Mouse (Mus musculus) T-helper 17 cell (primary cell): Measurements from ENCODE around the gene Zfp689.
"Not testable (repeated sequence)": the region's sequence is repeated elsewhere in the genome, so short reads cannot be mapped to it uniquely, and the experiment has no call there.

ENCODE experiments used
- in situ Hi-C, 2 experiments: fragments of 300-600 bp; cut with MboI, MseI; formaldehyde crosslinking; loops; 1 replicate in 1 of 2; 2 replicates in 1 of 2; pipeline ENCODE4 v1.15.1; 2025; ENCODE audit warnings: high pct_unique_total_duplicates in 2 of 2

Zfp689 gene

DNA sequence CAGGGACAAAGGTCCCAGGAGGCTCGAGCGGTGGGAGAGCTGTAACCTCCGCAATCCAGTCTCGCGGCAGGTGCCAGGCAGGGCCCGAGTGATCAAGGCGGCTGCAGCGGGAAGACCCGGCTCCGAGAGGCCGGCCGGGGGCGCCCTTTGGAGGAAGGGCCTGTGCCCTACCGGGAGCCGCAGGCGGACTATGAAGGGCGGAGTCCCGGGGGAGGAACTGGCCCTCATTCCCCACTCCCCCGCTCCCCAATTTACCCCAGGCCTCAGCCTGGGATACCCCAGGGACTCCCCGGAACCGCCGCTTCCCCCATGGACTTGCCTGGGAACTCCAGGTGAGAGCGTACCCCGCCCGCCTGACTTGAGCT lies 22.7 kb upstream of the Zfp689 start:
- in situ Hi-C loops = loop anchor here in 1 of 2 experiments (10.0 kb wide), 1 partner anchor 817 kb away; no protein-coding TSS in a partner anchor

DNA sequence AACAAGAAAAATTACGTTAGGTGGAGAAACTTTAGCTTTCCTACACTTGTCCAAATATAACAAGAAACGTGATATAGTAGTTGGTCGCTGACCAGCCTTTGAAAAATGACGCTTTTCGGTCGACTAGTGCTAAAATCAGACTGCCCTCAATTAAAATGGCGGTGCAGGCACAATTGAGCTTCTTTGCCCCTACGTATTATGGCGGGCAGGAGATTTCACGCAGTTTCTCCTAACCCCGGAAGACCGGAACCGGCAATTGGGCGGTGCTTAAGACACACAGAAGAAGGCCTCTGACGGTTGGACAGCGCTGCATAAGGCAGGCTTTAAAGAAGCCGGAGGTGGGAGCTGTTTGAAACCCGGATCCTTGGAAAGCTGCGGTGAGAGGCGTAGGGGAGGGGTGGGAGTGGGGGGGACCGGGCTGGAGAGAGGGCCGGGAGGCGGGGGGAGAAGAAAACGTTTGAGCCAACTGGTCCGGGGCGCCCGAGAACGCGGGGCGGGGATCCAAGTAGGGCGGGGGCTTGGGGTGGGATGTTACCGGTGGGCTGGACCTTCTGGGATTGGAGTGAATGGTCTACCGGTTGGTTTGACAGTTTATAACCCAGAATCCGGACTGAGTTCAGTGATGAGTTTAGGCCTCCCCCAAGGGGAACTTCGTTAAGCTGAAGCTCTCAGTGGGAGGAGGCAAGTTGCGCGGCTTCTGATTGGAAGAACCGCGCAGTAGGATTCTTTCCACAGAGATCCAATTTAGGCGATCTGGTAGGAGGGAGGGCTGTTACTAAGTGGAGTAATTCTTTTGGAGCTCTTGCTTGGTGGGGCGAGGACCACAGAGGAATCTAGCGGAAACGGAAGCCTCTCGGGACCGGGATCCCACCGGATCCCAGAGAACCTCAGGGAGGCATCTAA lies 22.0 kb upstream of the Zfp689 start:
- in situ Hi-C loops = loop anchor here in 1 of 2 experiments (10.0 kb wide), 1 partner anchor 816 kb away; no protein-coding TSS in a partner anchor

DNA sequence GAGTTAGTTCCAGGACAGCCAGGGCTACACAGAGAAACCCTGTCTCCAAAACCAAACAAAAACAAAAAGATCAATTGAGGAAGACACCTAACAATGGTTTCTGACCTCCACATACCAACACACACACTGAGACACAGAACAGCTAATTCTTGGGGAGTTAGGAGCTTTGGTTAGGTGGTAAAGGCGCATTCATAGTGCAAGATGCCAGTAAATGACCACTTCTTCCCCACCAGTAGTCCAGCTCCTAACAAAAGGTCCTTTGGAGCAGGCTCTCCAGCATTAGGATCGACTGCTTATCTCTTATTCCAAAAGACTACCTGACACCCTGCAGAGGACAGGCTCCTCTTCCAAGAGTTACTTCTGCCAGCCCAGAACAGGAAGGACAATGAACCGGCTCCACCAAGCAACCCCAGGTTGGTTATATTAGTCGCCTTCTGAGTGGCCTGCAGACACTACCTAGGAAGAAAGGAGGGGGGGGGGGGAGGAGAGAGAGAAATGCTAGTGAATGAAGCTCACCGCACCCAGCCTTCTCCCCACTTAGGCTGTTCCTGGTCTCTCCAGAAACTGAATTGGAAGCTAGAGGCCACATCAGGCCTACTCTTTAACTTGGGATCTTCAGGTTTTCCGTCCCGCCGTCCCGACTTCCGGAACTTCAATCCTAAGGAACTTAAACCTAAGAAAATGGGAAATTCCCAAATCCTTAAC lies 21.2 kb upstream of the Zfp689 start:
- in situ Hi-C loops = loop anchor here in 1 of 2 experiments (10.0 kb wide), 1 partner anchor 815 kb away; no protein-coding TSS in a partner anchor

DNA sequence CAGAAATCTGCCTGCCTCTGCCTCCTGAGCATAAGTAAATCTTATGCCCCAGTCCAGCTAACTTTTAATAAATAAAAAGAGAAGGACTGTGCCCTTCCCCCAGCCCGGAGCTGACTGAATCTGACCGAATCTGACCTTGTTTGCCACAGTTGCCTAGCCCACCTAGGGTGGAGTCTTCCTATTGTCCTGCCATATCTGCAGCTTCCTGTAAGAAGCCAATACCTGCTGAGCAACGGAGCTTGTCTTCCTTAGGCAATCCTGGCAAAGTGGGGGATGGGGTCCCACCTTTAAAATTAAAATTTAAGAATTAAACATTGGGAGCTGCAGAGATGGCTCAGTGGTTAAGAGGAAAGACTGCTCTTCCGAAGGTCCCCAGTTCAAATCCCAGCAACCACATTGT lies 17.6 kb upstream of the Zfp689 start:
- in situ Hi-C loops = no loop called here

DNA sequence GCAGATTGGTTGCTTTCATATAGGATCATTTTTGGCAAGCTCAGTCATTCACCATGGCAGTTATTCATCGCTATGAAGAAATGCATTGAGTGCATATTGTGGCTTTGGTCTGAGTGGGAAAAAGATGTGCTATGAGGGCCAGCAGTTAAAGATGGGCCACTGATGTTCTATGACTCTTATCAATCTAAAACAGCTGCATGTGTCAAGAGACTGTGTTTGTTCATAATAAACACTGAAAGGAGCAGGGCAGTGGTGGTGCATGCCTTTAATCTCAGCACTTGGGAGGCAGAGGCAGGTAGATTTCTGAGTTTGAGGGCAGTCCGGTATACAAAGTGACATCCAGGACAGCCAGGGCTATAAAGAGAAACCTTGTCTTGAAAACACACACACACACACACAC lies 16.7 kb upstream of the Zfp689 start:
- in situ Hi-C loops = not testable (repeated sequence)

DNA sequence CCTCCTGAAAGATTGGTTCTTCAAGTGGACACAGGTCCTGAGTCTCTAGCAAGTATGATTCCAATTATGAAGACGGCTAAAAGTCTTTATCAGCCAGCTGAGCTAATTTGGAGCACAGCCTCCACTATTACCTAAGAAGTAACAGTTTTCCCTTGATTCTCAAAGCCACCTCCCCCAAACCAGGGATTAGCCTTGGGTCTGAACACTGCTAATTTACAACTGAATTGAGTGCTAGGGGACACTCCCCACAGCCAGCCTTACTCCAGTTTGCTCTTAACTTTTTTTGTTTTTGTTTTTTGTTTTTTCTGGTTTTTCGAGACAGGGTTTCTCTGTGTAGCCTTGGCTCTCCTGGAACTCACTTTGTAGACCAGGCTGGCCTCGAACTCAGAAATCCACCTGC lies 16.2 kb upstream of the Zfp689 start:
- in situ Hi-C loops = no loop called here

DNA sequence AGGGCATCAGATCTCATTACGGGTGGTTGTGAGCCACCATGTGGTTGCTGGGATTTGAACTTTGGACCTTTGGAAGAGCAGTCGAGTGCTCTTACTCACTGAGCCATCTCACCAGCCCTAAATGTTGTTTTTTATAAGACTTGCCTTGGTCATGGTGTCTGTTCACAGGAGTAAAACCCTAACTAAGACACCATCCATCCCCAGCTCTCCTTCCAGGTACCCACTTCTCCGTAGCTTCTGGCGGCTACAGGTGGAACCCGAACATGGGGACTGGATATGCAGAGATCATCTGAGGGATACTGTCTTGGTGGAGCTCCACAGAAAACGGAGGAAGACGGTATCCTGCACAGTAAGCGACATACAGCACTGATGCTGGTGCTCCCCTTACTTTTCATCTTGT lies 10.4 kb upstream of the Zfp689 start, which contains the start of gene Prr14:
Gene Prr14 (plus strand): TSS at position 301 of the 400 bp plus-strand sequence.
- in situ Hi-C loops = loop anchor here in 1 of 2 experiments (5.0 kb wide), 1 partner anchor 102 kb away; no protein-coding TSS in a partner anchor

DNA sequence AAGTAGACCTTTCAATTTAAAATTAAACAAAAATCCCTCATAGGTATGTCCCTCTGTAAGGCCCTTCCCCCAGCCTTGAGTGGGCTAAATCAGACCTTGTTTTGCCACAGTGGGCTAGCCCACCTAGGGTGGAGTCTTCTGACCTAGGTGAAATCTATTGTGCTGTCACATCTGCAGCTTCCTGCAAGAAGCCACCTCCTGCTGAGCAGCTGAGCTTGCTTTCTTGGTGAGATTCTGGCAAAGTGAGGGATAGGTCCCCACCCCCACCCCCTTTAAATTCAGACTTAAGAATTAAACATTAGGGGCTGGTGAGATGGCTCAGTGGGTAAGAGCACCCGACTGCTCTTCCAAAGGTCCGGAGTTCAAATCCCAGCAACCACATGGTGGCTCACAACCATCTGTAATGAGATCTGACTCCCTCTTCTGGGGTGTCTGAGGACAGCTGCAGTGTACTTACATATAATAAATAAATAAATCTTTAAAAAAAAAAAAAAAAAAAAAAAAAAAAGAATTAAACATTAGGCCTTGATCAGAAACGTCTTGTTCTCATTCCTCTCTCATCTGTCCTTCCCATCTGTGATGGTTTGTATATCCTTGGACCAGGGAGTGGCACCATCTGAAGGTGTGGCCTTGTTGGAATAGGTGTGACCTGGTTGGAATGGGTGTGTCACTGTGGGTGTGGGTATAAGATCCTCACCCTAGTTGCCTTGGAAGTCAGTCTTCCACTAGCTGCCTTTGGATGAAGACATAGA lies 9.6 kb upstream of the Zfp689 start:
- in situ Hi-C loops = loop anchor here in 1 of 2 experiments (5.0 kb wide), 1 partner anchor 101 kb away; no protein-coding TSS in a partner anchor

DNA sequence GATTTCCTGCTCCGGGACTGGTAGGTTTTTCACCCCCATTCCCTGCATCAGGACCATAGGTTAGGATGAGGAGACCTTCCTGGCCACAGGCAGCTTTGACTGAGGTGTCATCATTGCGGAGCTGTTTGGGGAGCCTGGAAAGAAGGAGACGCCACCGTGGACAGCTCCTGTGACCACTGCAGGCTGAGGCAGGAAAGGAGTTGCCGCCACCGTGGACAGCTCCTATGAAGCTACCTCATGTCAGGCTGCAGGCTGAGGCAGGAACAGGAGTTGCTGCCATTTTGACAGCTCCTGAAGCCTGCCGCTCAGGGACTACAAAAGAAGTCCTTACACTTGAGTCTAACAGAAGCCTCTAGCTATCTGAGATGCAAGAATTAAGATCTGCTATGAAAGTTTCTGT lies 5.9 kb upstream of the Zfp689 start:
- in situ Hi-C loops = loop anchor here in 1 of 2 experiments (5.0 kb wide), 1 partner anchor 98 kb away; no protein-coding TSS in a partner anchor

DNA sequence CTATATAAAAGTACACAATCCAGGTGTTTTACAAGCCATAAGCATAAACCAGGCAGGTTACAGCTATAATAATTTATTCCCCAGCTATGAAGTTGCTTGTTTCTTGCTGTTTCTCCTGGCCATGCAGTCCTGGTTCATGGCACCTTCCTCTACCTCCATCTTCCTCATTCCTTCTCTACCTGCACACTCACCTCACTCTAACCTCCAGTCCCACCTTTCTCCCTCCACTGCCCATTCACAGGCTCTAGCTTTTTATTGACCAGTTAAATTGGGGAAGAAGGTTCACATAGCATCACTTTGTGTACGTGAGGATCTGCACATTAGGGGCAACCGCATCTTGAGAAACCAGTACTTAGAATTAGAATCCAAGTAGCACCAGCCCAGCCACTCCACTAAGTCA lies 4.1 kb upstream of the Zfp689 start:
- in situ Hi-C loops = no loop called here

DNA sequence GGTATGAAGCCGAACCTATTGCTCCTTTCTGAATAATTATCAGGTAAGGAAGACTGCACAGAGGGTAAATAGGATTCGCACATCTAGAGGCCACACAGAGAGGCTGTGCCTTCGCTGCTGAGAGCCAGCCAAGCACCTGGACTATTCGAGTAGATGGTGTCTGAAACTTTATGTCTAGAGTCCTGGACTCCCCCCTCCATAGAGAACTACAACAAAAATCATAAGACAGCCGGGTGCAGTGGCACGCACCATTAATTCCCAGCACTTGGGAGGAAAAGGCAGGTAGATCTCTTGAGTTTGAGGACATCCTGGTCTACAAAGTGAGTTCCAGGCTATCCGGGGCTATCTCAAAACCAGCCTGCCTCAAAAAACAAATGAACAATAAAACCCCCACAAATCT lies 1.0 kb upstream of the Zfp689 start:
- in situ Hi-C loops = no loop called here

DNA sequence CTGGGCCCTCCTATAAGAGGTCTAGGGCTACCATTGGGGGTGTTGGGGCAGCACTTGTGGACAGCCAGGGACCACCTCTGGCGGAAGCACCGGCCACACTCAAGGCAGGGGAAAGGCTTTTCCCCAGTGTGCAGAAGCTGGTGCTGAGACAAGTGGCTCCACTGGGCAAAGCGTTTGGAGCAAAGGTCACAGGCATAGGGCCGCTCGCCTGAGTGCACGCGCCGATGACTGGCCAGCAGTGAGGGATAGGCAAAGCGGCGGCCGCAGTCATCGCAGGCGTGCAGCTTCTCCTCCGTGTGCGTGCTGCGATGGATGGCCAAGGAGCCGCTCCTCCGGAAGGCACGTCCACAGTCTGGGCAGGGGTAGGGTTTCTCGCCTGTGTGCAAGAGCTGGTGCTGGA lies 5.0 kb downstream of the Zfp689 start:
- in situ Hi-C loops = no loop called here

DNA sequence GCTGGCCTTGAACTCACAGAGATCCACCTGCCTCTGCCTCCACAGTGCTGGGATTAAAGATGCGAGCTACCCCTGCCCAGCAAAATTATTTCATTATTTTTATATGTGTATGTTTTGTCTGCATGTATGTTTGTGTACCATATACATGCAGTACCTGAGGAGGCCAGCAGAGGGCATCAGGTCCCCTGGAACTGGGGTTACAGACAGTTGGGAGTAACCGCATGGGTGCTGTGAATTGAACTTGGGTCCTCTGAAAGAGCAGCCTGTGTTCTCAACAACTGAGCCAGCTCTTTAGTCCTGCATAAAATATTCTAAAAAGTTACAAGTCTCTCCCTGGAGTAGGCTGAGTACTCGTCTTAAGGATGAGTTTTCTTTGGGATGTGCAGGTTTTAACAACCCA lies 11.2 kb downstream of the Zfp689 start:
- in situ Hi-C loops = loop anchor here in 1 of 2 experiments (5.0 kb wide), 1 partner anchor 65 kb away; no protein-coding TSS in a partner anchor

DNA sequence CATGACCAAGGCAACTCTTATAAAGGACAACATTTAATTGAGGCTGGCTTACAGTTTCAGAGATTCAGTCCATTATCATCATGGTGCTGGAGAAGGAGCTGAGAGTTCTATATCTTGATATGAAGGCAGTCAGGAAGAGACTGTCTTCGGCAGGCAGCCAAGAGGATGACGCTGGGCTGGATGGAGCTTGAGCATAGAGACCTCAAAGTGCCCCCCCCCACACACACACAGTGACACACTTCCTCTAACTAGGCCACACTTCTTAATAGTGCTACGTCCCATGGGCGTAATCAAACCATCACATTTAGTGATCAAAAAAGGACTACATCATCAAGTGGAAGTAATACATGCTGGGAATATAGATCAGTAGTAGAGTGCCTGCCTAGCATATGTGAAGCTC lies 13.8 kb downstream of the Zfp689 start:
- in situ Hi-C loops = loop anchor here in 1 of 2 experiments (5.0 kb wide), 1 partner anchor 67 kb away; no protein-coding TSS in a partner anchor

DNA sequence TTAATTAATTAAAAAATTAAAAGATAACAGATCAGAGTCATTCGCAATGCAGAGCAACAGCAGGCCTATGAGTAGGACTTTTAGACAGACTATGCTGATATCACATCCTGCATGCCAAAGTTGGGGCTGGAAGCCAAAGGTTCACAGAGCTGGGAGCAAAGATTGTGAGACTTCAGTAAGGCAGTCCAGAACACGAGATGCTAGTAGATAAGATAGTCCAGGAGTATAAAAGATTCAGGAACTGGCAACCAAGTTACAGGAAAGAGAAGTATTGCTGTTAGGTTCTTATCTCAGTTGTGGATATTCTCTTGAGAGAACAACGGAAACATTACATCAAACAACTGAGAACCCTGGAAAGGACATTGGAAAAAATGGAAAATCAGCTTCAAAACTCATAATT lies 22.6 kb downstream of the Zfp689 start:
- in situ Hi-C loops = no loop called here

DNA sequence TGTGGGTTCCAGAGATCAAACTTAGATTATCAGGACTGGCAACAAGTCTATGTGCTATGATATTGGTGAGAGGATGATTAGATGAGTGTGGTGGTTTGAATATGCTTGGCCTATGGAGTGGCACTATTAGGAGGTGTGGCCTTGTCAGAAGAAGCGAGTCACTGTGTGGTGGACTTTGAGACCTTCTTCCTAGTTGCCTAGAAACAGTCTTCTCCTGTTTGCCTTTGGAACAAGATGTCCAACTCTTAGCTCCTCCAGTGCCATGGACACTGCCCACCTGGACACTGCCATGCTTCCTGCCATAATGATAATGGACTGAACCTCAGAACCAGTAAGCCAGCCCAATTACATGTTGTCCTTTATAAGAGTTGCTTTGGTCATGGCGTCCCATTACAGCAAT lies 23.0 kb downstream of the Zfp689 start:
- in situ Hi-C loops = no loop called here

DNA sequence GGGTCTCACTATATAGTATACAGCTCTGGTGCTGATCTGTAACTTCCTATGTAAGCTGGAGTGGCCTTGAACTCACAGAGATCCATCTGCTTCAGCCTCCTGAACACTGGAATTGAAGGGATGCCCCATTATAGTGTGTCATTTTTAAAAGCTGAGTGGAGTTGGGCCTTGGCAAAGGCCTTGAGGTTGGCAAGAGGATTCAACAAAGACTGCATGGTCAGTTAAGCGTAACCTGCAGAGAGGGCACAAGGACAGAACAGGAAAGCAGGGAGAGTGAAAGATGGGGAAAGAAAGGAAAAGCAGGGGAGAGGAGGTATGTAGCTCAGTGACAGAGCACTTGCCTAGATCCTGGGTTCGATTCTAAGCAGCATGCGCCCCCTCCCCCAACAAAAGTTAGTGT lies 23.7 kb downstream of the Zfp689 start:
- in situ Hi-C loops = no loop called here

DNA sequence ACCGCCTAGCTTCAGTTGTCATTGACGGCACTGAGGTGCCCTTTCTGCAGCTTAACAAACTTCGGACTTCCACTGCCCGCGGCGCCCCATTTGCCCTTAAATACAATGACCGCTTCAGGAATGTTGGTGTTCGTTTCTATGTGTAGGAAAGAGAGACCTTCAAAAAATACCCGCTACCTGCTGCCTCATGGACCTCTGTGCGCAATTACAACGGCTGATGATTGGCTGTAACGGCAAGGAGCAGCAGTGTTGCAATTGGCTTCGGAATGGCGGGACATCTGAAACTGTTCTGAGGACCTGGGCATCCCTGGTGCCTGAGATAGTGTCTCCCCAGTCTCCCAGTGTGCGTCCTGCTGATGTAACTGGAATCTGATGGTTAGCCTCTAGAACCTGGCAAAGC lies 26.7 kb downstream of the Zfp689 start:
- in situ Hi-C loops = no loop called here

DNA sequence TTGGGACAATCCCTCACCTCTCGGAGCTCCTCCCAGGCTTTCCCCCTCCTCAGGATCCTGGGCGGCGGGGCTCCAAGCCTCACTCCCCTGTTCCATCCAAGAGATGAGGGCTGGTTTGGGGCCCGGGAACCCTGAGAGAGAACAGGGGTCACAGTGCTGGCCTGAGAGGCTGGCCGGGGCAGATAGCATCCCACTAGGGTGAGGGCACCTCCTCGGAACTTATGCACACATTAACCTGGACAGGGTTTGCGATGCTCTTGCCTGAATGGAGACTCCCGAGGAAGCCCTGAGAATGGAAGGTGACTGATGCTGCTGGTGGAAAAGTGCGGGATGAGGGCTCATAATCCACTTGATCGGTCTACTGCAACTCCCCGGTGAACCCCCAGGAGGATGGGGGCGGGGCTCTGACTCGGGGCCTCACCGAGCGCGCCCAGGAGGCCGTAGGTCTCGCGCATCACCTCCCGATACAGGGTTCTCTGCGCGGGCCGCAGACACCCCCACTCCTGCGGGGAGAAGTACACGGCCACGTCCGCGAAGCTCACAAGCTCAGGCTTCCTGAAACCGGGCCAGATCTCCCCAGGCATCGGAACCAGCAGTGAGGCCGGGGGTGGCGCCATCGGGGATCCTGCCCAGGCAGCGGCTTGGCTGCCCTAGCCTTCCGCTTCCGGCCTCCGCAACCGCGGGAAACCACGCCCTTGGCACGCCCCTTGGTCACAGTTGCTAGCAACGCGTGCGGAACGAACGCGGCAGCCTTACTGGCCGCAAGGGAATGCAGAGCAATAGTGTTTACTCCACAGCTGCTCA lies 27.4 kb downstream of the Zfp689 start, which contains the start of gene Zfp688:
Gene Zfp688 (minus strand): TSS at position 681 of the 804 bp plus-strand sequence.
- in situ Hi-C loops = no loop called here

DNA sequence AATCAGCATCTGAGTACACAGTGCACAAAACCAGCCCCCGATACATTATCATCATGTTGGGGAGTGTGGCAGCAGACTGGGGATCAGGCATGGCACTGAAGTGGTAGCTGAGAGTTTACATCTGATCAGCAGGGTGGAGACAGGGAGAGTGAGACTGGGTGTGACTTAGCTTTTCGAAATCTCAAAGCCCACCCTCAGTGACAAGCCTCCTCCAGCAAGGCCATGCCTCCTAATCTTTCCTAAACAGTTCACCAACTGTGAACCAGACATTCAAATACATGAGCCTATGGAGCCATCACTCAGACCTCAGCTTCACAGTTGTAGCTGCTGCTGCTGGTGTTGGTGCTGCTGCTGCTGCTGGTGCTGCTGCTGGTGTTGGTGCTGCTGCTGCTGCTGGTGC lies 37.5 kb downstream of the Zfp689 start:
- in situ Hi-C loops = no loop called here
